Mouse (Mus musculus) forebrain, embryonic 10.5 days (tissue): ENCODE measurements at regions not wholly inside any gene's neighbourhood (a gene's known extent, or its start where the extent isn't known, plus 50 kb on each side); places are given as distances from the start of the nearest gene placed in this dataset.

Experiments used
- DNase-seq: peaks from one replicate; pipeline ENCODE4 v3.0.0-alpha.2; 2017; ENCODE audit warnings: low spot score; ENCODE audit errors: extremely low spot score
- H3K27ac ChIP-seq: fragments of 300-500 bp; sonication (generic); 2 replicates; pipeline ENCODE4 v1.5.1; 2016; ENCODE audit warnings: mild to moderate bottlenecking
- H3K27me3 ChIP-seq: fragments of 300-500 bp; sonication (generic); 2 replicates; pipeline ENCODE4 v1.6.1; 2016; ENCODE audit warnings: mild to moderate bottlenecking; ENCODE audit not compliant: poor library complexity, severe bottlenecking
- H3K36me3 ChIP-seq: fragments of 300-500 bp; sonication (generic); replicated peaks from 2 replicates; pipeline ENCODE4 v1.6.1; 2016; ENCODE audit warnings: mild to moderate bottlenecking, moderate library complexity
- H3K4me1 ChIP-seq: fragments of 300-500 bp; sonication (generic); 2 replicates; pipeline ENCODE4 v1.6.1; 2016
- H3K4me3 ChIP-seq: fragments of 300-500 bp; sonication (generic); 2 replicates; pipeline ENCODE4 v1.5.1; 2016; ENCODE audit warnings: mild to moderate bottlenecking, moderate library complexity
- H3K9me3 ChIP-seq: fragments of 300-500 bp; sonication (generic); 2 replicates; pipeline ENCODE4 v1.6.1; 2016; ENCODE audit warnings: mild to moderate bottlenecking, moderate library complexity
- WGBS: fragments of 180-500 bp; shearing (Covaris S2); methylation state at CpG from one replicate; pipeline ENCODE4 v1.1.7; 2016; 5-methylcytosine and 5-hydroxymethylcytosine counted together

DNA sequence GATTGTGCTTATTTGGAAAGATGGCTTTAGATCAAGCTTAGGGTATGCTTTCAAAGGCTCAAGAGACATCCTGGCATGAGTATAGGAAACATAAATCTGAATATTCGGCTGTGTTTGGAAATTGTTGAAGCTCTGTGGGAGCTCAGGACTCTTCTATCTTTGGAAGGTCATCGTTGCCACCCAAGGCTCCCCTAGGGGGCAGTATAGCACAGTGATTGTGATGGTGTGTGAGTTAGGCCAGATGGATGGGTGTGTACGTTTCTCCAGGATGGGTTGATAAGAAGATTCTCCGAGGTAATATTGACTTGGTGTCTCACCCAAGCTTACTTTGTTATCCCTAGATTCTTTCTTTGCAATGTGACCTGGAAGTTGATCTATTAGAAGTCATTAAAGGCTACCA is 93.3 kb upstream of the Card11 start:
- H3K36me3 ChIP-seq = no peaks in the 10 kb centered on the region
- H3K4me3 ChIP-seq = no peak overlapping the region
- H3K27ac ChIP-seq = no peak overlapping the region
- H3K27me3 ChIP-seq = no peaks in the 10 kb centered on the region
- peaks cover 4% of the 10 kb centered on the region for H3K4me1 ChIP-seq
- peak; percentile 20 for DNase-seq
- WGBS = 63% methylated on average over 4 of the region's 4 CpGs
- H3K9me3 ChIP-seq = no peaks in the 10 kb centered on the region

DNA sequence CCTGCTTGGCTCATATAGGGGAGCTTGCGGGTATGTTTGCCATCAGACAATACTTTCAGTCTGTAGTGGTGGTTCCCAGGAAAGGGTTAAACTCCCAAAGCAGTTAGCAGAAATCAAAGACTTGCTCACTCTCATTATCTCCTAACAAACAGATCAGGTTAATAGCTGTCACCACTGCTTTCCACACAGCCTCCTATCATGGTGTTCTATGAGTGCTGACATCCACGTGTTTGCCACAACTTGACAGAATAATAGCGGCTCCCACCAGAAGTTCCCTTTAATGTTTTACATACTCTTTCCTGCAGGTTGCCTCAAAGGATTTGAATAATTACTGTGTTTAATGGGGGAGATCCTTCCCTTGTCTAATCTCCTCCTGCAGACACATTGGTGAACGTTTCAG is 97.5 kb upstream of the Card11 start:
- 75% methylated on average over 4 of the region's 4 CpGs for WGBS
- no peaks in the 10 kb centered on the region for H3K27me3 ChIP-seq
- H3K9me3 ChIP-seq = no peaks in the 10 kb centered on the region
- no peaks in the 10 kb centered on the region for H3K4me1 ChIP-seq
- H3K27ac ChIP-seq = no peak overlapping the region
- no peak overlapping the region for H3K4me3 ChIP-seq
- DNase-seq = no peak
- no peaks in the 10 kb centered on the region for H3K36me3 ChIP-seq

DNA sequence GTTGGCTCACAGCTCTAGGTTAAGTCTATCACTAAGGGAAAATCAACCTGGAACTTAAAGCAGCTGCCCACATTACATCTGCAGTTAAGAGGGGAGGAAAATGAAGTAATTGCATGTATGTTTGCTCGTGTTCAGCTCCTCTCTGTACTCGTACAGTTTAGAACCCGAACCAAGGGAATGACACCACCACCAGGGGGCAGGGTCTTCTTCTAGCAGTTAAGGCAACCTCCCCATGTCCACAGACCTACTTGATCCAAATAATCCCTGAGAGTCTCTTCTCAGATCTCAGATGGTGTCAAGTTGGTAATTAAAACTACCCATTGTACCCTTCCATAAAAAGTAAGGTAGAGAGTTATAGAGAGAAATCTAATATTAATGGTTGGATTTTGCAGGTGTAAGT is 111.3 kb upstream of the Card11 start:
- Histone ChIP-seq H3K27me3 (no peaks in the 10 kb centered on the region), H3K4me1 (no peaks in the 10 kb centered on the region), H3K36me3 (no peaks in the 10 kb centered on the region), H3K27ac (no peak overlapping the region), H3K9me3 (no peaks in the 10 kb centered on the region), H3K4me3 (no peak overlapping the region)
- 90% methylated on average over 3 of the region's 3 CpGs for WGBS
- DNase-seq = no peak

DNA sequence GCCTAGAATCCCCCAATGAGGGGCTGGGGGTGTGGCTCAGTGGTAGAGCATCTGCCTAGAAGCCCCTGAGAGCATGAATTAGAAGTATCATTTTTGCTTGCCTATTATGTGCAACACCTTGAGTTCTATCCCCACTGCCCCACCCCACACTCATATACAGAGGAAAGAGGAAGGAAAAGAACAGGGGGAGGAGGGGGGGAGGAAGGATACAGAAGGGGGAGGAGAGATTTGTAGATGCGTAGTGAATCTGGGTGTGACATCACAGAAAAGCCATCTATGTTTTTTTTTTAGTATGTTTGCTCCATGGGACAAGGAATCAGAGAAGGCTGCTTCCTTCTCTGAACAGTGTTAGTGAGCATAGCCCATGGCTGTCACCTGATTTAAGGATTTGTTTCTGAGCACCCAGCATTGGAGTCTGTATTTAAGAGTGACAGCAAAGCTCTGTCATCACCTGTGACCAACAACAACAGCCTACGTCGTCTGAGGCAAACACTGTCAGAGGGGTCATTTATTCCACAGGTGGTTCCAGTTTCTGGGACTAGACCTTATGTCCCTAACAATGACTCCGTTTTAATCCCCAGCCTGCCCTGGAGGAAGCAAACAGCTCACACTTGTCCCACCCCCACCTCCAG is 115.0 kb upstream of the Card11 start:
- H3K9me3 ChIP-seq = no peaks in the 10 kb centered on the region
- no peak overlapping the region for H3K27ac ChIP-seq
- H3K4me1 ChIP-seq = no peaks in the 10 kb centered on the region
- no peak for DNase-seq
- 70% methylated on average over 4 of the region's 4 CpGs for WGBS
- H3K36me3 ChIP-seq = no peaks in the 10 kb centered on the region
- H3K4me3 ChIP-seq = no peak overlapping the region
- no peaks in the 10 kb centered on the region for H3K27me3 ChIP-seq

DNA sequence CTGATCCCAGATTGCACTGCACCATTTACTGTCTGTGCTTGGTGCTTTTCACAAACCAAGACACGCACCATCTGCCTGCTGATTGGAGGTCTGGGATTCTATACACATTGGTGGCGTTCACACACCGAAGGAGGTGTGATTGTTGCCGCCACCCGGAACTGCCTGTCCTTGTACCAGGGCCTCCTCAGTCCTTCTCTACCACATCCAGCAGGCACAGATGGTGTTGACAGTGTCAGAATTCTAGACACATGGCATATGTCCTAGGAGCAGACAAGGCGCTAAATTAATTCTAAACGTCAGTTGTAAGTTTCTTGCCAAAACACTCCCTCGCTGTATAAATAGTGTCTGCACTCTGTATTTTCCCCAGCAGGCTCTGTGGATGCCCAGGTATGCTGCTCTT is 115.6 kb upstream of the Card11 start:
- no peaks in the 10 kb centered on the region for H3K36me3 ChIP-seq
- no peak for DNase-seq
- WGBS = 91% methylated on average over 8 of the region's 8 CpGs

DNA sequence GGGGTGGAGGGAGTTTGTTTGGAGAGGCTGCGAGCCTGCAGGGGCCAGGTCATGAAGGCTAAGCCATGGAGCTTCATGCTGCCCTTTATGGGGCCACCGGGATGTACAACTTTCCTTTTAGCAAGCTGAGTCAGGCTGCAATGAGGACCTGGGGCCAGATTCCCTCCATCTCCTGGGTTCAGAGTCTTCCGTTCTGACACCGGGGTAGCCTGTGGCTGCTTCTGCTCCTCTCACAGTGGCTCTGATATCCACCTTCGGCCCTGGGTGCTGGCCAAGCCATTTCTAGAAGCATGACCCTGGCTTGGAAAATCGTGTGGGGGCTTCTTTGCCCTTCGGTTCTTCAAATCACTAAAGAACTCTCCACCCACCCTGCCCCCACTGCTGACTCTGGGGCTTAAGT is 115.4 kb upstream of the Sdk1 start:
- WGBS = 90% methylated on average over 7 of the region's 7 CpGs
- no peaks in the 10 kb centered on the region for H3K36me3 ChIP-seq
- no peak overlapping the region for H3K4me3 ChIP-seq
- no peaks in the 10 kb centered on the region for H3K9me3 ChIP-seq
- no peaks in the 10 kb centered on the region for H3K4me1 ChIP-seq
- no peak overlapping the region for H3K27ac ChIP-seq
- no peak for DNase-seq
- no peaks in the 10 kb centered on the region for H3K27me3 ChIP-seq

More for the DNA sequence above, 115.6 kb upstream of the Card11 start:
- Histone ChIP-seq H3K4me3 (no peak overlapping the region), H3K27ac (no peak overlapping the region), H3K9me3 (no peaks in the 10 kb centered on the region), H3K27me3 (no peaks in the 10 kb centered on the region), H3K4me1 (no peaks in the 10 kb centered on the region)

DNA sequence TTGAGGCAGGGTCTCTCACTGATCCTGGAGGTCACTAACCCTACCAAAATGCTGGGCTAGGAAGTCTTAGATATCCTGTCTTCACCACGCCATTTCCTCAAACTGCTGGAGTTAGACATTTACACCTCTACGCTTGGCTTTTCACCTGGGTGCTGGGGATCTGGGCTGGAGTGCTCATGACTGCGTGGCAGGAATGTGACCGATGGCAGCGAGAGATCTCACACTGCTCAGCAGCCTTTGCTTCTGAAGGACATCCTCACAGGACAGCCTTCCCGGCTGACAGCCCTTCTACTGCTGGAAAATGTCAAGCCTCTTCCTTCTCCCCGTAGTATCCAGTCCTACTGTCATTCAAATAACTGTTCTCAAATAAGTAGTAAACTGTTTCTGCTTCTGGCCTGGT is 114.8 kb upstream of the Sdk1 start:
- H3K36me3 ChIP-seq = no peaks in the 10 kb centered on the region
- DNase-seq = no peak
- H3K27me3 ChIP-seq = no peaks in the 10 kb centered on the region
- no peak overlapping the region for H3K27ac ChIP-seq
- H3K9me3 ChIP-seq = no peaks in the 10 kb centered on the region
- H3K4me1 ChIP-seq = no peaks in the 10 kb centered on the region
- no peak overlapping the region for H3K4me3 ChIP-seq
- 89% methylated on average over 7 of the region's 7 CpGs for WGBS

DNA sequence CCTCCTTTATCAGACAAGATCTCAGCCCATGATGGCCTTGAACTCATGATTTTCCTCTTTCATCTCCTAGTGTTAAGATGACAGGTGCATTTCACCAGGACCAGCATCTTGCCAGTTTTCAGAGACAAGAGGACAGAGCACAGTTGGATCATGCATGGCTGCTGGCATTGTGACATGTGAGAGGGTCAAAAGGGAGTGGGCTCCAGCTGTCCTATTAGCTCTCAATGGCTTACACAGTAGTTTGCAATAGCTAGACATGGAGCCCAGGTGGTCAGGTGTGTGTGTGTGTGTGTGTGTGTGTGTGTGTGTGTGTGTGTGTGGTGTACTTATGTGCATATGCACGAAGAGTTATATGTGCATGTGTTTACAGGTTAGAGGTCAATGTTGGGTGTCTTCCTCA is 110.3 kb upstream of the Sdk1 start:
- Histone ChIP-seq H3K36me3 (no peaks in the 10 kb centered on the region), H3K4me1 (peaks cover 12% of the 10 kb centered on the region), H3K9me3 (no peaks in the 10 kb centered on the region), H3K4me3 (no peak overlapping the region), H3K27ac (no peak overlapping the region), H3K27me3 (no peaks in the 10 kb centered on the region)
- DNase-seq = no peak
- 89% methylated on average over 1 of the region's 1 CpGs for WGBS

DNA sequence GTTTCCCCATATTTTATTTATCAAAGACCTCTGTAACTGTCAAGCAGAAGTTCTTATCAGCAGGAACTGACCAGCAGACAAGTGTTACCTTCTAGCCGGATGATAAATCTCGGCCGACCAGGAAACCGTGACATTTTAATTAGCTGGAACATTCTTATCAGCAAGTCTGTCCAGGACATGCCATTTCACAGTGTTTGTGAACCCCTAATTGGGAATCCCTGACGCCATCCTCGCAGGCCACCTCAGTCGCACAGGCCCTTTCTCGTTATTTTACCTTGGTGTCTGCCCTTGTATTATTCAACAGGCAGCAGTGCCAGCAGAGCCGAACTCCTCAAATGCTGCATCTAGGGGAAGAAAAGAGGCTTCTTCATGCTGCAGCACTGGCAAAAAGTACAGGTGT is 109.4 kb upstream of the Sdk1 start:
- H3K9me3 ChIP-seq = no peaks in the 10 kb centered on the region
- peaks cover 16% of the 10 kb centered on the region for H3K4me1 ChIP-seq
- 82% methylated on average over 9 of the region's 9 CpGs for WGBS
- H3K4me3 ChIP-seq = no peak overlapping the region
- no peak for DNase-seq
- H3K27ac ChIP-seq = no peak overlapping the region
- H3K36me3 ChIP-seq = no peaks in the 10 kb centered on the region
- H3K27me3 ChIP-seq = no peaks in the 10 kb centered on the region

DNA sequence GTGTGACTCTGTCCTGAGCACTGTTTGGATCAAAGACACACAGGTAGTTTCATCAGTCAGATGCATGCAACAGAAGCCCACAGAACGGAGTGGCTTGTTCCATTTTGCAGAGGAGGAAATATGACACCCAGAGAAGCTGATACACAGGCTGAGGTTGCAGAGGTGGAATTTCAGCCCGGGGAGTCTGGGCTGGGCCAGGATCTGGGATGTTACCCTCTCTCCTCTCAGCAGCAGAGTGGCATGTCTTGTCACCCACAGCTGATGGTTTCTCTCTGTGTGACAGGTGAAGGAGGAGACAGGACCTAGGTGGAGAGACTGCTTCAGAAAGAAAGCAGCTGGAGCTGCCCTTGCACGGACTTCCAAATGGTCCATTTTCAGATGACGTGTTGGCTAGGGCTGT is 105.1 kb upstream of the Sdk1 start:
- H3K4me3 ChIP-seq = no peak overlapping the region
- H3K27me3 ChIP-seq = peaks cover 13% of the 10 kb centered on the region
- no peak for DNase-seq
- H3K27ac ChIP-seq = no peak overlapping the region
- peaks cover 40% of the 10 kb centered on the region for H3K4me1 ChIP-seq
- no peaks in the 10 kb centered on the region for H3K9me3 ChIP-seq
- no peaks in the 10 kb centered on the region for H3K36me3 ChIP-seq
- WGBS = 65% methylated on average over 4 of the region's 4 CpGs

DNA sequence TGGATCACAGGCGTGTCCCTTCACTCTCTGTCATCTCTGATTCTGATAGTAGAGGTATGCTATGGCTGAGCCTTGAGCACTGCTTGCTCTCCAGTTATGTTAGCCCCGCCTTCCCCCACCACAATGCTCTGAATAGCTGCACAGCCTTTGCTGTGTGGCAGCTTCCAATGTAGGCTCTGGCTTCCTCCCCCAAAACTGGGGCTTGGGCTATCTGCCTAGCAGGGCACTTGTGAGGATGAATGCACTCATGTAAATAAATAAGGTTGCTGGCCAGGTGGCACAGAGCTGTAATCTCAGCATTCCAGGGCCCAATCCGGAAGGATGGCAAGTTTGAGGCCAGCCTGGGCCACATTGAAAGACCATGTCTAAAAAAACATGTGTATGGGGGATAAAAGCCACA is 103.6 kb upstream of the Sdk1 start:
- H3K36me3 ChIP-seq = no peaks in the 10 kb centered on the region
- H3K27me3 ChIP-seq = peaks cover 13% of the 10 kb centered on the region
- no peak overlapping the region for H3K27ac ChIP-seq
- 78% methylated on average over 3 of the region's 3 CpGs for WGBS
- no peak overlapping the region for H3K4me3 ChIP-seq
- no peaks in the 10 kb centered on the region for H3K9me3 ChIP-seq
- peaks cover 40% of the 10 kb centered on the region for H3K4me1 ChIP-seq
- DNase-seq = no peak

DNA sequence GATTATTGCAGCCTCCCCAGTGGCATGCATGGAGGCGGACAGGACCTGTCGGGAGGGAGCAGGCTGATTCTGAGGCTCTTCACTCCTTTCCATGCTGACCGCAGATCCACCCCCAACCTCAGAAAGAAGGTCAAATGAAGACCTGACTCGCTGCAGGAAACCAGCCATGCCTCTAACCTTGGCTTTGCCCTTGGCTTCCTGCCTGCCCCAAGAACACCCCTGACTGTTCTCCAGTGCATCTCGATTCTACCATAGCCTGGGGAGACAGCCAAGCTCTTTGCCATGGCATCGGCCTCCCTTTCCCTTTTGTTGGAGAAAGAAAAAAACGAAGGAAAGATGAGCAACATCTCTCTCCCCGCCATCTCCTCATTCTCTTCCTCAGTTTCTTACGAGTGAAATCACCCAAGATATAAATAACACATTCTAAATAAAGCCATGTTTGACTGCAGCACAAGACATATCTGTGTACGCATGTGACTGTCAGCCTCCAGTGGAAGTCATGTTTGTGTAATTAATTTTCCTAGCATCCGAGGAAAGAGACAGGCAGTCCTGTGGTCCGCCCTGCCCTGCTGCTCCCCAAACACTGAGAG is 102.4 kb upstream of the Sdk1 start:
- Histone ChIP-seq H3K4me3 (peak overlapping the region; percentile 27; the same call in 1 of the 2 replicates), H3K36me3 (no peaks in the 10 kb centered on the region), H3K27ac (peak overlapping the region; percentile 26; the same call in 1 of the 2 replicates), H3K9me3 (no peaks in the 10 kb centered on the region), H3K4me1 (peaks cover 40% of the 10 kb centered on the region), H3K27me3 (peaks cover 13% of the 10 kb centered on the region)
- no peak for DNase-seq
- WGBS = 51% methylated on average over 12 of the region's 12 CpGs

DNA sequence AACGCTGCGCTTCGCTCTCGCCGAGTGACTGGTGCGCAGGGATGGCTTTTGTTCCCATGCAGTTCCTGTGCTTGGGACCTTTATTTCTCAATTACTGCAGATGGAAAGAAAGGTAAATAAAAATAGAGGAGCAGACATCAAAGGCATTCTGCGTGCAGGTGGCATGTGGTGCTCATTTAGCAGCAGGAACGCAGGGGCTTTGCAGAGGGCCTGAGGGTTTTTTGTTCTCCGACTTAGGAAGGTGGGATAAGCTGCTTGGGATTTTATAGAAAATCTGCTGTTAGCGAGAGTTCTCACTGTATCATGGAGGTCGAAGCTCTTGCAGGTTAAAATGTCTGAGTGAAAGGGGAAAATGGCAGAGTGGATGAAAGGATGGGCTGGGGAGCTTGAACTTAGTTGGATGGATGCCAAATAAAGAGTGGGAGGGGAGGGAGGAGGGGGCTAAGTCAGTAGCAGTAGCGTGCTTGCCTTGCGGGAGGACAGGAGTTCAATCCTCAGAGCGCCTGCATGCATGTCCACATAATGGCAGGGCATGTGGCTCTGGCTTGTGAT is 101.9 kb upstream of the Sdk1 start:
- Histone ChIP-seq H3K4me1 (peaks cover 40% of the 10 kb centered on the region), H3K27me3 (peaks cover 13% of the 10 kb centered on the region), H3K9me3 (no peaks in the 10 kb centered on the region), H3K27ac (peak overlapping the region; percentile 26; the same call in 1 of the 2 replicates), H3K36me3 (no peaks in the 10 kb centered on the region), H3K4me3 (peak overlapping the region; percentile 27)
- DNase-seq = peak; percentile 33
- 17% methylated on average over 14 of the region's 14 CpGs for WGBS
